Mouse (Mus musculus) ZHBTc4 (cell line): ENCODE data around the gene Mospd2.

Experiments used
- DNase-seq: peaks from one replicate; pipeline ENCODE4 v3.0.0-alpha.2; 2011; ENCODE audit warnings: low read depth, low spot score

Mospd2 gene

GRCm38 (mm10) chrX:164980193-164980775 lies at the start of gene Mospd2, which contains the start of gene Fancb:
TSS of gene Mospd2 (minus strand) at chrX:164980375.
TSS of gene Fancb (plus strand) at chrX:164980592.
- DNase-seq = peak; percentile 97

DNA sequence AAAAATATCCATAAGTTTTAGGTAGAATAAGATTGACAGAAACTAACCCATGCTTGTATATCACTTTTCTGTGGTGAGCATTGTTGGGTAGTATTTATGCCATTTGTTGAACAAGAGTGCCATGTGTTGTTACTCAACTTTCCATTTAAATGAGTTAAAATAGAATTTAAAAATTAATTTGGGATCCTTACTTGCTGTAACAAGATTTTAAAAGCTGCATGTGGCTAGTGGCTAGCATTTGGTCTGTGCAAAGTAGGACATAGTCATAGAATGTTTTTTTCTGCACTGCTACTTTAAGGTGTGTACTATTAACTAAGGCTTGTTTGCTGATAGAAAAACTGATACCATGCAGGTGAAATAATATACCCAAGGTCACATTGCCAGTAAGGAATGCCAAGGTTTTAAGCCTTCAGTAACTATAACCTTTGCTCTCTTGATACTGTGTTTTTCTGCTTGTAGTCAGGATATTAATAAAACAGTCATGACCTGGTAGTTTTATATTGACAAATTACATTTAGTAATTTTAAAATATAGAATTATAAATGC lies 24.7 kb upstream of the Mospd2 start, which contains the start of gene Gm17604:
Gene Gm17604 (minus strand): TSS at position 51 of the 546 bp plus-strand sequence.
- DNase-seq = no peak

GRCm38 (mm10) chrX:165003141-165003540 lies 23.0 kb upstream of the Mospd2 start:
- DNase-seq = peak; percentile 86

- DNase-seq = no peak
These were observed 1.3 kb downstream of the Mospd2 start for GRCm38 (mm10) chrX:164978866-164979265.

DNA sequence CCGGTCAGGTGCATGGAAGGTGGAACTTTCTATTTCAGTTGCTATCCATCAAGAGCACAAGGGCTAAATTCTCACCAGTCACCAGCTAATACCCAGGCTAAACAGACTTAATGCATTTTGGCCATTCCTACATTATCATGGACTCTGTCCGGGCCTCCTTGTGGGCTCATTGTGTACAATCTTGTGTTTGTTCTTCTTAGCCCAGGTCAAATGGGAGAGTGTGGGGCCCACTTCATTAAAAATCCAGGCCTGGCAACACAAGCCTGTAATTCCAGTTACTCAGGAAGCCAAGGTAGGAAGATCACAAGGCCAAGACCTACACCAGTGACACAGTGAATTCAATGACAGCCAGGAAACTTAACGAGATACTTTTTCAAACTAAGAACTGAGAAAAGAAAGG lies 9.0 kb downstream of the Mospd2 start:
- DNase-seq = no peak

GRCm38 (mm10) chrX:164965750-164966448 lies 14.3 kb downstream of the Mospd2 start:
- no peak for DNase-seq

GRCm38 (mm10) chrX:164952601-164953375 lies 27.4 kb downstream of the Mospd2 start:
- no peak for DNase-seq

- no peak for DNase-seq
These were observed 28.2 kb downstream of the Mospd2 start for GRCm38 (mm10) chrX:164951858-164952576.

GRCm38 (mm10) chrX:164941540-164941939 lies 38.6 kb downstream of the Mospd2 start:
- no peak for DNase-seq

DNA sequence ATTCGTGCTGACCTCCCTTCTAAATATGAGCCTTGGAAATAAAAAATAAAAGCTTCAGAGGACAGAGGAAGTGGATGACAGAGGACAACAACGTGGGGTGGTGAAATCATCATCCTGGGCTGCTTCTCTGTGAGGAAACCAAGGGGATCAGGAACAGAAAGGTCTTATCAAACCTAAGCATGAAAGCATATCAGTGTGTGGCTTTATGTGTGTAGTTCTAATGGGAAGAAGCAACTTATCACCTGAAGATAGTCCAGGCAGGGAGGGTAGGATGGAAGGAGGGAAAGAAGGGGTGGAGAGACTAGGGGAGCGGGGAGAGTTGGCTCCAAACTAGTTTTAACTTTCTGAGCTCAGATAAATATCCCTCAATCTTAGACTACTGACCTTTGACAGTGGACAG lies 67.2 kb downstream of the Mospd2 start:
- DNase-seq = no peak

DNA sequence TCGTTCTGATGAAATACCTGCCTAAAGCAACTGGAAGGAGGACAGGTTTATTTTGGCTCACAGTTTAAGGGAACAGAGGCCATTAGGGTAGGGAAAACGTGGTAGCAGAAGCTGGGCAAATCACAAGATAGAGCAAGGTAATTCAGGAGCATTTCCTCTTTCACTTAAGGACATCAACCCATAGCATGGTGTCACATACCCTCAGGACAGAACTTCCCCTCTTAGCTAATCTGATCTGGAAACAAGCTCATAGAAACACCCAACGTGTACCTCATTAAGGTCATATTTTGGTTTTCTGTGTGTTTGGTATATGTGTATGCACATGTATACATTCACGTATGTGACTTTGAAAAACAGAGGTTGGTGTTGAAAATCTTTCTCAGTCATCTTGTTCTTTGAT lies 68.0 kb downstream of the Mospd2 start:
- DNase-seq = no peak

GRCm38 (mm10) chrX:164901847-164902246 lies 78.3 kb downstream of the Mospd2 start:
- no peak for DNase-seq

DNA sequence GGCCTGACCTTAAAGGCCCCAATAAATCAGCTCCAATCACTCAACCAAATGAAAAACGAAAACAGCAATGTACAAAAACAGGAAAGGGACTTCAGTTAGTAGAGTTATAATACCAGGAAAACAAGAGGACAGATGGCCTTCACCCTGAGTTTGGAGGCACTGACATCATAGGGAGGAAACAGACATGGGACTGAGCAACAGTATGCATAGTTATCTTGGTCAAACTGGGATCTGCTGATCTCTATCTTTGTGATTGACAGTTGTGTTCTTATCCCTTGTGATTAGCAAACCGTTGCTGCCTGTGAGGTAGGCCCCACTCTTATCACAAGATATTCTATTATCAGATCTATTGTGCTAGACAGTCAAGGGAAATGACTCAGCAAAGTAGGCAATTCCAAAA lies 80.4 kb downstream of the Mospd2 start:
- DNase-seq = no peak

DNA sequence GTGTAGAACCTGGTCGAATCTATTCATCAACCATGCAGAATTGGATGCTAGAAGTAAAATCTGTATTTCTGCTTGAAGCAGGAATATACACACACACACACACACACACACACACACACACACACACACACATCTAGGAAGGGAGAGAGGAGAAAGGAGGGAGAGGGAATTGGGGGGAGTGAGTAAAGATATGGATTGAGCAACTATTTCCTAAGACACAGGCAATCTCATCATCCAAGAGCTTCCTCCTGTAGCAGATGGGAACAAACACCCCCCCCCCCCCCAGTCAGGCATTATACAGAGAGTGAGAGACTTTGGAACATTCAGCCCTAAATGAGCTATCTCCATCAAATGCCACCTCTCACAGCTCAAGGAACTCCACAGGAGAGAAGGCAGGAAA lies 93.9 kb downstream of the Mospd2 start:
- no peak for DNase-seq
